Mouse (Mus musculus) stomach, postnatal 0 days (tissue): ENCODE measurements at regions not wholly inside any gene's neighbourhood (a gene's known extent, or its start where the extent isn't known, plus 50 kb on each side); places are given as distances from the start of the nearest gene placed in this dataset.

Experiments
- CTCF ChIP-seq: IDR thresholded peaks from 2 replicates; pipeline ENCODE4 v1.5.1; 2016; ENCODE audit warnings: antibody characterized with exemption, low read depth, mild to moderate bottlenecking, moderate library complexity
- EP300 ChIP-seq: optimal IDR thresholded peaks from 2 replicates; pipeline ENCODE3; 2016; ENCODE audit warnings: antibody characterized with exemption

DNA sequence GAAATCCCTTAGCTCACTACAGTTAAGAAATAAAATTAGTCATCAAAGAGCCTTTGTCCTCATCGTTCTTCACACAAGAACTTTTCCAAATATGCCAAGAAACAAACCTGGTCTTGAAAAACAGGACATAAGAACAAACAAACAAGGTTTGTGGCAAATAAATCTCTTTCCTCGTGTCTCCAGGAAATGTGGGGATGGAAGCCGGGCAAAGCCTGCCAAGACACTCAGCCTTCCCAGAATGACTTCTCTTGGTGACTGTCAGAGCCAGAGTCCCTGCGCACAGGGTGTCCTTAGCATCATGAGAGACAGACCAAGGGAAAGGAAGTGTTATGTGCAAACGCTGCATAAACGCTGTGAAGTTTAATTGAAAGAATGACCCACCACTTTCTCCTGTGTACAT lies 147.2 kb downstream of the Foxo1 start:
- TF ChIP-seq CTCF (no peak), EP300 (no peak)
